Mouse (Mus musculus): ENCODE results near the gene Mmrn2. TPM values are rescaled to one million over a fixed set of nuclear protein-coding genes. Genes with fewer than 3 reads are reported as not detected.

Gene Mmrn2
- polyA plus RNA-seq, 2 experiments from 2014 or later, result not detected

Other genes with a start within 250 kb of the Mmrn2 start
- not detected for gene Npy4r, start 223.0 kb upstream of the Mmrn2 start, polyA plus RNA-seq (2017; shearing (Covaris generic))
- gene Gprin2, start 173.8 kb upstream of the Mmrn2 start, polyA plus RNA-seq (2017; shearing (Covaris generic)), result not detected
- under 1 TPM in 1 of 2 experiments, not detected in 1; 0.19 TPM for gene Syt15, start 155.9 kb upstream of the Mmrn2 start, polyA plus RNA-seq (2017; shearing (Covaris generic))
- gene Shld2, start 65.0 kb upstream of the Mmrn2 start, polyA plus RNA-seq (2017; shearing (Covaris generic)), result 1 to 10 TPM; 8.3 to 9.2 TPM
- 10 to 100 TPM; 37.3 to 50.1 TPM for gene Glud1, start 64.7 kb upstream of the Mmrn2 start, polyA plus RNA-seq (2017; shearing (Covaris generic))
- not detected for gene Fam25c, start 20.0 kb upstream of the Mmrn2 start, polyA plus RNA-seq (2017; shearing (Covaris generic))
- not detected for gene Sncg, start 676 bp upstream of the Mmrn2 start, polyA plus RNA-seq (2017; shearing (Covaris generic))
- gene Bmpr1a, start 127.9 kb downstream of the Mmrn2 start, polyA plus RNA-seq (2017; shearing (Covaris generic)), result under 1 TPM; 0.38 to 0.40 TPM
- not detected for gene 9230112D13Rik, start 147.3 kb downstream of the Mmrn2 start, polyA plus RNA-seq (2017; shearing (Covaris generic))
- gene Ldb3, start 213.2 kb downstream of the Mmrn2 start, polyA plus RNA-seq (2017; shearing (Covaris generic)), result not detected
- gene Opn4, start 224.7 kb downstream of the Mmrn2 start, polyA plus RNA-seq (2017; shearing (Covaris generic)), result not detected

Data from activated CD4-positive, CD25-positive, alpha-beta regulatory T cell, adult 4 months (primary cell).